Mouse (Mus musculus): Measurements from ENCODE around the gene Sertad4.

The Sertad4 gene

DNA sequence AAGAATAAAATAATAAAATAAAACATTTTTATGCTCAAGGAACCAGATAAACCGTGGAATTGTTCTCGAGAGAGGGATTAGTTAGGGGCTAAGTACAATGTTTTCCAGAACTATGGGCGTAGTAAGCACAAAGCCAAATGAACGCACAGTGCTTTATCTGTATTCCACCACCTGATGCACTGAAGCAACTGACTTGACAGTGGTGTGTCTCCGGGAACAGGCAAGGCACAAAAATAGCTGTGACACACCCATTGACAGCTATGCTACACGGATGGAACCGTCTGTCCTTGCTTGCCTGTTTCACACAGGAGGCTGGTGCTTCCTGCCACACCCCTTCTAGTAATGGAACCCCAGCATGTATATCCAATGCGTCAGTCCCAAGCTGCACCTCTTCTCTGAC lies 55.2 kb downstream of the Sertad4 start:
- no peak for DNase-seq

DNA sequence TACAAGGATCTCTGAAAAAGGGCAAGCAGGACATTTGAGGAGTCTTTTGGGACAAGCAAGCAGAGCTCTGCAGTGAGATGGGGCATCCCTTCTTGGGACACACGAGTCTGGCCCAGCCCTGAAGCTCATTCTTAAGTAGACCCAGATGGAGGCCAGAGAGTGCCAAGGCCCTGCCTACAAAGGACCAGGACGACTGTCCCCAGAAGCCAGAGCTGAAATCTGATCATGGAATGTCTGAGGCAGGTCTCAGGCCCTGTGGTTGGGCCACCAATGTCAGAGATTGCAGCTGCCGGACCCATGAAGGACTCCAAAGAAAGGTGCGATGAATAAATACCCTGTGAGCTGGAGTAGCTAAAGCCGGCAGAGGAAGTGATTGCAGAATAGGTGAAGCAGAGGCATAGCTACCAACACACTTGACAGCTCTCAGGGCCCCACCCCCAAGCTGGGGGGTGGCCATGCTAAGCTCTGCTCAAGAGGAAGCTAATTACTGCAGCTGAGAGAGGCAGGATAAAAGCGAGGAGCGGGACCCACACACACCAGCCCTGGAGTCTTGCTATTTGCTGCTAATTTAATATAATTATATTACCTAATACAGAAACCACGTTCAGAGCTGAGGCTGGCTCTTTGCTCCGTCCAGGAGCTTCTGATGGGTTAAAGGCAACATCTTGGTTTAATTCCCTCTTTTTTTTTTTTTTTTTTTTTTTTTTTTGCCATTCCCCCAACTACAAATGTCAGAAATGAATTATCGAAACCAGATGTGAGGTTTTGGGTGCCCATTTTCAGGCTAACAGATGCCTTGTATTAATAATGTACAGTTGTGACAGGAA lies 56.2 kb downstream of the Sertad4 start:
- DNase-seq, result no peak

DNA sequence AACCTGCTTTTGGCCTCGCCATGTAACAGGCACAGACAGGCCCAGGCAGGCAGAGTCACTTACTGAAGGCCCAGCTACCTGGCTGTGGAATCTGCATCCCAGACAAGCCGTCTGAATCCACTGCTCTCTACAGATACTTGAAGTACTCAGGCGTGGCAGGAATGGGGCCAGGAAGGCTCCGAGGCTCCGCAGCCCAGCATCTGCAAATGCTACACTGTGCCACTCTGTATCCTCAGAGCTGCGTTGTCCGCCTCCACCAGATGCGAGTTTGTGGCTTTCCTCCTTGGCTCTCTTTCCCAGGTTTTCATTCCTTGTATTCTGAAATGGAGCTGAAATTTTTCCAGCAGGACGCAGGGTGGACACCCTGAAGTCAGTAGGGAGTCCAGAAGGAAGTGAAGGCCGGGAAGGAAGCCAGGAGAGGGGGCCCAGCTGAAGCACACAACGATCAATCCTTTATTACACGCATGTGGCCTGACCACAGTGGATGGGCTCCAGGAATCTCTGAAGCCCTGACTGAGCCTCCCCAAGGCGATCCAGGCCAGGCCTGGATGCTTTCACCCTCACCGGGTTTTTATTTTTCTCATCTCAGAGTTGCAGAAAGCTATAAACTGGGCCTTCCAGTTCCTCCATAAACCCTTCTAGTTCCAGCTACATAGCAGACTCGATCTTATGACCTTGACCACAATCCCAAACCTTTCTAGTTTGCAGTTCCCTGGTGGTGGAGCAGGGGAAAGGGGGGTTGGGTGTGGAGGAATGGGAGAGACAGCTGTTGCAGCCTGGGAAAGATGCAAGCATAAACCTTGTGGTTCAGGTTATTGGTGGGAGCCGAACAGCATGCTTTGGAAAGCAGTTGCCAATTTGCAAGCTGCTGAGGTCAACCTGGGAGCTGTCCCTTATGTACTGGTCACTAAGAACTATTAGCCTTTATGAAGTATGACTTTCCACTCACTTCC lies 57.1 kb downstream of the Sertad4 start:
- no peak for DNase-seq

DNA sequence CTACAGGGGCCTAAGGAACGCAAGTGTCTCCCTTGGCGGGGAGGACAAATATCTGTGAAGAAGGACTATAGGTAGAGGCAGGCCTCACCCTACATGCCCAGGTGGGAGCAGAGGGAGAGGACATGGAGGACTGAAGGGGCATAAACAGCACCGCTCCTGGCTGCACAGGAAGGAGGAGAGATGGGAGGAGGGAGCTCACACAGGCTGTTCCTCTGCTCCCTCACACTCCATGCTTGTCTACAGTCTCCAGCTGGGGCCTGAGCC lies 58.6 kb downstream of the Sertad4 start:
- DNase-seq, result no peak

DNA sequence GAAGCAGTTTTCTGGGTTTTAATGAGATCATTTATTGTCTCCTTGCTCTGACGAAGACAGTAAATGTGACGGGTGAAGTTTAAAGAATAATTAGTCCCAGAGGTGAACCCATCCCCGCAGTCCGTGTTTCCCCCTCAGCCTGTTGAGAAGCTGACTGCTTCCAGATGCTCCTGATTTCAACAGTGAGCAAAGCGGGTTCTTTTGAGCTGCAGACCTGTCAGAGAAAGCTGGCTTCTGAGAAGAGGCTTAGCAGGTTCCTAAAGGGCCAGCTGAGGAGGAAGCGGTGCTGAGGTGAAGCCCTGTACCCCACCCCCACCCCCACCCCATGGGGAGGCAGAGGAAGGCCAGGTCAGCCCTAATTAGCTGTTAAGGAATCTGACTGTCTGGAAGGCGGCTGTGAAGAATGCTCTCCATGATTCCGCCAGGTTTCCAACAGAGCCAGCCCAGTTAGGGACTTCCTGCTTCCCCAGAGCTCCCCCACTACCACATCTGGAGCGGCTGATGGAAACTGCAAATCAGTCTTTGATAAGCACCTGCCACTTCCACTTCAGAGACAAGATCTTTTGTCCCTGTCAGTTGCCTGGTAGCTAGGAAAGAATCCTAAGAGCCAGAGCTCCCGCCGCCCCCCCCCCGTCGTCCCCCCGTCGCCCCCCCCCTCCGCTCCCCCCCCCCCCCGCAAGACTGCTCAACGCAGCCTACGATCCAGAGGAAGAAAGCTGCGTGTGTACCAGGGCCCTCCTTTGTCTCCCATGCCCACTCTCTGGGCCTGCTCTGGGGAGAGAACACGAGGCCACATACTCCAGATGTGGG lies 59.1 kb downstream of the Sertad4 start:
- DNase-seq, result no peak

DNA sequence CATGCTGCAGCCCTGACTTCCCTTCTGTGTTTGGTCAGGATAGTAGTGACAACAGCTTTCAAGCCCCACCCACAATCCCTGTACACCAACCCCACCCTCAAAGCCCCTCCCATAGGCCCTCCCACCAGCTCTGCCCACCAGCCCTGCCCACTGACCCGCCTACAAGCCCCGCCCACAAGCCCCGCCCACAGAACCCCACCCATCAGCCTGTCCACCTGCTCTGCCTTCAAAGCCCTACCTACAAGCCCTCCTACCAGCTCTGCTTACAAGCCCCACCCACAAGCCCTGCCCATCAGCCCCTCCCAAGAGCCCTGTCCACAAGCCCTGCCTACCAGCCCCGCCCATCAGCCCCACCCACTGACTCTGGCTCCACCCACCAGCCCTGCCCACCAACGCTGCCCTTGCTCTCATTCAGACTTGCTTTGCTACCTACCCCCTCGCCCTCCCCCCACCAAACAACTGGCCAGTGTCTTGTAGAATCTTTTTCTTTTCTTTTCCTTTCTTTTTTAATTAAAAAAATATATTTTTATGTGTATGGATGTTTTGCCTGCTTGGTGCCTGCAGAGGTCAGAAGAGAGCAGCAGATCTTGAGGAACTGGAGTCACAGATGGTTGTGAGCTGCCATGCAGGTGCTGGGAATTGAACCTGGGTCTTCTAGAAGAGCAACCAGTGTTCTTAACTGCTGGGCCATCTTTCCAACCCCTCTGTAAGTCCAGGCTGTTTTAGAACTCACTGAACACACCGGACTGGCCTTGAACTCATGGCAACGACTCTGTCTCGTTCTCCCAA lies 60.4 kb downstream of the Sertad4 start:
- DNase-seq, result no peak
